Mouse (Mus musculus): ENCODE measurements around the gene Hrh3. TPM values are rescaled to one million over a fixed set of nuclear protein-coding genes. Genes with fewer than 3 reads are reported as not detected.

Gene Hrh3
- polyA plus RNA-seq (2016; fragmentation: Nextera tagmentation; extraction: Ambion mirVana) = 4.1 and 4.2 TPM in 2 replicates

- no peaks in the 10 kb centered on the region for H3K36me3 ChIP-seq
- no peaks in the 10 kb centered on the region for H3K9me3 ChIP-seq (replicated peaks)
- 0 out of 2 replicates have a peak within 1 kb of the TSS, but pooled peaks have one; percentile 44 for H3K27ac ChIP-seq
- WGBS = 0% methylated on average over 60 of the region's 87 CpGs
- ATAC-seq (ENCODE audit: low FRiP score) = peak; percentile 70
- H3K4me2 ChIP-seq (replicated peaks) = peak within 1 kb of the TSS; percentile 85
- H3K27me3 ChIP-seq = peaks cover 65% of the 10 kb centered on the region
- H3K9ac ChIP-seq = peak within 1 kb of the TSS; percentile 59
- peaks cover 43% of the 10 kb centered on the region for H3K4me1 ChIP-seq
- peak within 1 kb of the TSS; percentile 54 for H3K4me3 ChIP-seq
Measured at GRCm38 (mm10) chr2:180103978-180104658, at the start of gene Hrh3. Gene Hrh3 (minus strand): TSS chr2:180104488.

- 90% methylated on average over 9 of the region's 9 CpGs for WGBS
- H3K4me2 ChIP-seq (replicated peaks) = no peak overlapping the region
- ATAC-seq (ENCODE audit: low FRiP score) = no peak
- no peaks in the 10 kb centered on the region for H3K27me3 ChIP-seq
- H3K4me1 ChIP-seq = no peaks in the 10 kb centered on the region
- no peak overlapping the region for H3K9ac ChIP-seq
- no peak overlapping the region for H3K4me3 ChIP-seq
- H3K36me3 ChIP-seq = peaks cover 89% of the 10 kb centered on the region
- no peak overlapping the region for H3K27ac ChIP-seq
- no peaks in the 10 kb centered on the region for H3K9me3 ChIP-seq (replicated peaks)
Measured at GRCm38 (mm10) chr2:180148551-180148950, 44.3 kb upstream of the Hrh3 start.

- no peak overlapping the region for H3K27ac ChIP-seq
- H3K36me3 ChIP-seq = peaks cover 79% of the 10 kb centered on the region
- H3K27me3 ChIP-seq = no peaks in the 10 kb centered on the region
- no peak overlapping the region for H3K4me2 ChIP-seq (replicated peaks)
- WGBS = 93% methylated on average over 6 of the region's 6 CpGs
- no peak for ATAC-seq (ENCODE audit: low FRiP score)
- H3K4me1 ChIP-seq = no peaks in the 10 kb centered on the region
- no peaks in the 10 kb centered on the region for H3K9me3 ChIP-seq (replicated peaks)
- no peak overlapping the region for H3K4me3 ChIP-seq
- no peak overlapping the region for H3K9ac ChIP-seq
Measured at GRCm38 (mm10) chr2:180147379-180147778, 43.1 kb upstream of the Hrh3 start.

GRCm38 (mm10) chr2:180146091-180146490 is 41.8 kb upstream of the Hrh3 start:
- Histone ChIP-seq H3K9me3 (replicated peaks) (no peaks in the 10 kb centered on the region), H3K36me3 (peaks cover 76% of the 10 kb centered on the region), H3K4me2 (replicated peaks) (no peak overlapping the region), H3K27ac (no peak overlapping the region), H3K4me1 (no peaks in the 10 kb centered on the region), H3K27me3 (no peaks in the 10 kb centered on the region), H3K4me3 (no peak overlapping the region), H3K9ac (no peak overlapping the region)
- WGBS = 72% methylated on average over 2 of the region's 2 CpGs
- no peak for ATAC-seq (ENCODE audit: low FRiP score)

- no peak for ATAC-seq (ENCODE audit: low FRiP score)
- Histone ChIP-seq H3K27me3 (no peaks in the 10 kb centered on the region), H3K9me3 (replicated peaks) (no peaks in the 10 kb centered on the region), H3K4me3 (no peak overlapping the region), H3K4me2 (replicated peaks) (no peak overlapping the region), H3K27ac (no peak overlapping the region), H3K36me3 (peaks cover 20% of the 10 kb centered on the region), H3K9ac (no peak overlapping the region), H3K4me1 (no peaks in the 10 kb centered on the region)
- 84% methylated on average over 5 of the region's 5 CpGs for WGBS
Measured at GRCm38 (mm10) chr2:180135414-180135813, 31.1 kb upstream of the Hrh3 start.

- no peak overlapping the region for H3K4me3 ChIP-seq
- ATAC-seq (ENCODE audit: low FRiP score) = no peak
- no peak overlapping the region for H3K9ac ChIP-seq
- no peak overlapping the region for H3K27ac ChIP-seq
- no peaks in the 10 kb centered on the region for H3K9me3 ChIP-seq (replicated peaks)
- no peaks in the 10 kb centered on the region for H3K4me1 ChIP-seq
- peaks cover 12% of the 10 kb centered on the region for H3K36me3 ChIP-seq
- no peak overlapping the region for H3K4me2 ChIP-seq (replicated peaks)
- 85% methylated on average over 3 of the region's 3 CpGs for WGBS
- no peaks in the 10 kb centered on the region for H3K27me3 ChIP-seq
Measured at GRCm38 (mm10) chr2:180133911-180134310, 29.6 kb upstream of the Hrh3 start.

- 95% methylated on average over 4 of the region's 4 CpGs for WGBS
- no peak overlapping the region for H3K9ac ChIP-seq
- peaks cover 5% of the 10 kb centered on the region for H3K36me3 ChIP-seq
- H3K4me1 ChIP-seq = no peaks in the 10 kb centered on the region
- H3K4me3 ChIP-seq = no peak overlapping the region
- H3K27ac ChIP-seq = no peak overlapping the region
- no peak for ATAC-seq (ENCODE audit: low FRiP score)
- H3K9me3 ChIP-seq (replicated peaks) = no peaks in the 10 kb centered on the region
- no peak overlapping the region for H3K4me2 ChIP-seq (replicated peaks)
- H3K27me3 ChIP-seq = no peaks in the 10 kb centered on the region
Measured at GRCm38 (mm10) chr2:180133231-180133630, 28.9 kb upstream of the Hrh3 start.

- H3K27ac ChIP-seq = no peak overlapping the region
- WGBS = 65% methylated on average over 1 of the region's 1 CpGs
- no peak overlapping the region for H3K4me3 ChIP-seq
- H3K9me3 ChIP-seq (replicated peaks) = no peaks in the 10 kb centered on the region
- H3K27me3 ChIP-seq = no peaks in the 10 kb centered on the region
- H3K36me3 ChIP-seq = peaks cover 12% of the 10 kb centered on the region; the same call in 1 of the 2 replicates
- H3K9ac ChIP-seq = no peak overlapping the region
- H3K4me1 ChIP-seq = peaks cover 16% of the 10 kb centered on the region
- no peak overlapping the region for H3K4me2 ChIP-seq (replicated peaks)
- ATAC-seq (ENCODE audit: low FRiP score) = no peak
Measured at GRCm38 (mm10) chr2:180127675-180128074, 23.4 kb upstream of the Hrh3 start.

GRCm38 (mm10) chr2:180126195-180126594 is 21.9 kb upstream of the Hrh3 start:
- H3K4me1 ChIP-seq = peaks cover 16% of the 10 kb centered on the region
- H3K27ac ChIP-seq = no peak overlapping the region
- H3K9me3 ChIP-seq (replicated peaks) = no peaks in the 10 kb centered on the region
- WGBS = 31% methylated on average over 4 of the region's 4 CpGs
- H3K4me3 ChIP-seq = no peak overlapping the region
- peaks cover 12% of the 10 kb centered on the region; the same call in 1 of the 2 replicates for H3K36me3 ChIP-seq
- no peak overlapping the region for H3K4me2 ChIP-seq (replicated peaks)
- no peak for ATAC-seq (ENCODE audit: low FRiP score)
- no peak overlapping the region for H3K9ac ChIP-seq
- no peaks in the 10 kb centered on the region for H3K27me3 ChIP-seq

GRCm38 (mm10) chr2:180124192-180124591 is 19.9 kb upstream of the Hrh3 start:
- H3K4me2 ChIP-seq (replicated peaks) = no peak overlapping the region
- 81% methylated on average over 2 of the region's 2 CpGs for WGBS
- H3K9me3 ChIP-seq (replicated peaks) = no peaks in the 10 kb centered on the region
- H3K36me3 ChIP-seq = peaks cover 12% of the 10 kb centered on the region; the same call in 1 of the 2 replicates
- no peak overlapping the region for H3K27ac ChIP-seq
- no peak overlapping the region for H3K4me3 ChIP-seq
- no peak overlapping the region for H3K9ac ChIP-seq
- peaks cover 25% of the 10 kb centered on the region for H3K4me1 ChIP-seq
- no peak for ATAC-seq (ENCODE audit: low FRiP score)
- H3K27me3 ChIP-seq = no peaks in the 10 kb centered on the region

GRCm38 (mm10) chr2:180120292-180120761 is 16.0 kb upstream of the Hrh3 start:
- peak overlapping the region; percentile 92; the same call in 1 of the 2 replicates for H3K4me3 ChIP-seq
- no peaks in the 10 kb centered on the region for H3K27me3 ChIP-seq
- H3K4me1 ChIP-seq = peaks cover 39% of the 10 kb centered on the region
- H3K9ac ChIP-seq = 0 out of 2 replicates have a peak overlapping the region, but pooled peaks have one; percentile 91
- H3K4me2 ChIP-seq (replicated peaks) = peak overlapping the region; percentile 93
- no peak overlapping the region for H3K27ac ChIP-seq
- H3K36me3 ChIP-seq = peaks cover 12% of the 10 kb centered on the region; the same call in 1 of the 2 replicates
- WGBS = 79% methylated on average over 5 of the region's 5 CpGs
- ATAC-seq (ENCODE audit: low FRiP score) = no peak
- no peaks in the 10 kb centered on the region for H3K9me3 ChIP-seq (replicated peaks)

- peaks cover 12% of the 10 kb centered on the region; the same call in 1 of the 2 replicates for H3K36me3 ChIP-seq
- peak overlapping the region; percentile 93 for H3K4me2 ChIP-seq (replicated peaks)
- H3K9me3 ChIP-seq (replicated peaks) = no peaks in the 10 kb centered on the region
- H3K4me3 ChIP-seq = peak overlapping the region; percentile 92
- H3K27me3 ChIP-seq = no peaks in the 10 kb centered on the region
- peak overlapping the region; percentile 91 for H3K9ac ChIP-seq
- ATAC-seq (ENCODE audit: low FRiP score) = peak; percentile 32
- WGBS = 1% methylated on average over 68 of the region's 68 CpGs
- peak overlapping the region; percentile 92 for H3K27ac ChIP-seq
- peaks cover 46% of the 10 kb centered on the region for H3K4me1 ChIP-seq
Measured at GRCm38 (mm10) chr2:180119439-180120291, 15.4 kb upstream of the Hrh3 start.

Measured in hindbrain, embryonic 12.5 days (tissue).